Comparison of ENCODE assay signal across 22 mouse cellular contexts in the genomic region with DNA sequence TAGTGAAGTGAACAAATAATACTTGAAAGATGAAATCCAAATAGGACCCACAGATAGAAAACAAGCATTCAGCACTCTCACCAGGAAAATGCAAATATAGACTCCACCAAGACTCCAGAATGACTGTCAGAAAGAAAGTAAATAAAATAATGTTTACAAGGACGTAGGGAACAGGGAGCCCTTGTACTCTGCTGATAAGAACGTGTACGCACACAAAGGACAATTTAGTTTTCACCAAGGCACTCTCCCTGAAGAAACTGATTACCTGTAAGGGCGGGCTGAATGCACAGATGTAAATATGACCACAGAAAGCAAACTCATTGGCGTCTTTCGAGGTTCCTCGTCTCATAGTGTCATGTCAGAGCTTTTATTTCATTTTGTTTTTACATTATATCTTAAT. TPM values are rescaled to one million over a fixed set of nuclear protein-coding genes. Genes with fewer than 3 reads are reported as not detected.
A peak's percentile ranks its signal among the peaks of the same experiment; 100 is the strongest.
DNase-seq lines count a peak whose midpoint lies in the region; ATAC-seq and TF ChIP-seq lines count a peak whose summit lies in the region.
"Had no signal": no experiment of that assay in that cellular context is flagged by ENCODE, and none has a peak within 500 bp of the region (broad histone marks: within the 10 kb centered on the region; RNA-seq: fewer than 3 reads in every experiment).

No protein-coding gene starts in this region.

- no peak overlapping the region for H3K27ac ChIP-seq in lung, postnatal 0 days (ENCODE audit: low read length)
- no peak overlapping the region for H3K27ac ChIP-seq in intestine, embryonic 16.5 days (ENCODE audit: low read length)
- H3K27ac ChIP-seq in stomach, postnatal 0 days (replicated peaks) = no peak overlapping the region
- H3K27ac ChIP-seq: embryonic facial prominence, embryonic 15.5 days; forebrain, embryonic 10.5 days; gastrocnemius, adult 2 months; heart, embryonic 13.5 days had no signal

- H3K4me1 ChIP-seq in lung, postnatal 0 days (ENCODE audit: insufficient read depth, low read depth, low read length) = no peaks in the 10 kb centered on the region
- no peaks in the 10 kb centered on the region for H3K4me1 ChIP-seq in intestine, embryonic 16.5 days (ENCODE audit: control insufficient read depth, insufficient read depth, low read length)
- H3K4me1 ChIP-seq in stomach, postnatal 0 days (replicated peaks; ENCODE audit: control insufficient read depth, insufficient read depth) = no peaks in the 10 kb centered on the region; the same call in 1 of the 2 replicates
- H3K4me1 ChIP-seq: forebrain, embryonic 10.5 days; heart, embryonic 13.5 days had no signal

- TF ChIP-seq EP300 in lung, postnatal 0 days (IDR thresholded peaks at IDR 0.05) = peak; percentile 87
- TF ChIP-seq EP300 in stomach, postnatal 0 days (optimal IDR thresholded peaks at IDR 0.05) = no peak

- H3K9ac ChIP-seq in lung, postnatal 0 days (replicated peaks; ENCODE audit: low read depth) = no peak overlapping the region
- no peak overlapping the region for H3K9ac ChIP-seq in intestine, embryonic 16.5 days (ENCODE audit: low read depth, low read length)
- H3K9ac ChIP-seq in stomach, postnatal 0 days (ENCODE audit: low read length) = no peak overlapping the region
- H3K9ac ChIP-seq: embryonic facial prominence, embryonic 15.5 days; heart, embryonic 13.5 days had no signal

- H3K4me2 ChIP-seq in lung, postnatal 0 days (replicated peaks; ENCODE audit: low read depth, low read length) = no peak overlapping the region
- H3K4me2 ChIP-seq in intestine, embryonic 16.5 days (ENCODE audit: low read depth, low read length) = no peak overlapping the region
- H3K4me2 ChIP-seq in stomach, postnatal 0 days (replicated peaks; ENCODE audit: low read depth) = no peak overlapping the region
- H3K4me2 ChIP-seq: embryonic facial prominence, embryonic 15.5 days; heart, embryonic 13.5 days had no signal

- no peak overlapping the region for H3K4me3 ChIP-seq in lung, postnatal 0 days (ENCODE audit: low read depth, low read length)
- no peak overlapping the region for H3K4me3 ChIP-seq in intestine, embryonic 16.5 days (ENCODE audit: low read length)
- H3K4me3 ChIP-seq in stomach, postnatal 0 days (ENCODE audit: low read depth, low read length) = no peak overlapping the region
- H3K4me3 ChIP-seq: embryonic facial prominence, embryonic 15.5 days; erythroblast, embryonic 14.5 days; forebrain, embryonic 10.5 days; gastrocnemius, adult 2 months; heart, embryonic 13.5 days had no signal

- no peak for ATAC-seq in lung, postnatal 0 days
- ATAC-seq in intestine, embryonic 16.5 days = peak; percentile 80
- peak; percentile 92 for ATAC-seq in stomach, postnatal 0 days (ENCODE audit: low FRiP score, low TSS enrichment)
- ATAC-seq: CD4-positive, CD25-positive, alpha-beta regulatory T cell, adult 4 months; forebrain, embryonic 14.5 days had no signal

- DNase-seq in lung, postnatal 0 days (ENCODE audit: low spot score) = no peak
- DNase-seq in lung, postnatal 10 days = no peak
- peak; percentile 41 for DNase-seq in lung, postnatal 36 days
- DNase-seq in stomach, postnatal 0 days (ENCODE audit: low spot score) = peak; percentile 32
- DNase-seq in urinary bladder, postnatal 14 days (ENCODE audit: low spot score) = no peak
- DNase-seq in layer of hippocampus, adult 9-11 months = no peak
- DNase-seq: adrenal gland, adult 8-10 months; adrenal gland, postnatal 36 days; cerebellum, adult 2 months; cerebellum, postnatal 10 days; embryo, embryonic 11 days; gastrocnemius, adult 2 months; gastrocnemius, postnatal 25 days; heart, postnatal 36 days had no signal

- no peak for TF ChIP-seq CTCF in lung, postnatal 0 days (IDR thresholded peaks at IDR 0.05)
- TF ChIP-seq CTCF in stomach, postnatal 0 days (IDR thresholded peaks at IDR 0.05; ENCODE audit: low read depth) = no peak

- 39% methylated on average over 7 of the region's 7 CpGs for WGBS in lung, postnatal 0 days
- 47% methylated on average over 7 of the region's 7 CpGs for WGBS in intestine, embryonic 16.5 days
- WGBS in stomach, postnatal 0 days = 47% methylated on average over 7 of the region's 7 CpGs

- H3K36me3 ChIP-seq in lung, postnatal 0 days (ENCODE audit: insufficient read depth, low read length) = no peaks in the 10 kb centered on the region; the same call in 1 of the 2 replicates
- no peaks in the 10 kb centered on the region for H3K36me3 ChIP-seq in intestine, embryonic 16.5 days (ENCODE audit: control insufficient read depth, insufficient read depth, low read length)
- no peaks in the 10 kb centered on the region for H3K36me3 ChIP-seq in stomach, postnatal 0 days (ENCODE audit: control insufficient read depth, insufficient read depth, low read length)
- H3K36me3 ChIP-seq: embryonic facial prominence, embryonic 15.5 days; forebrain, embryonic 10.5 days; G1E; heart, embryonic 13.5 days had no signal

- H3K27me3 ChIP-seq in lung, postnatal 0 days (replicated peaks; ENCODE audit: insufficient read depth, low read length) = no peaks in the 10 kb centered on the region
- H3K27me3 ChIP-seq in intestine, embryonic 16.5 days (replicated peaks; ENCODE audit: control insufficient read depth, insufficient read depth, low read length) = no peaks in the 10 kb centered on the region
- H3K27me3 ChIP-seq in stomach, postnatal 0 days (ENCODE audit: control insufficient read depth, insufficient read depth, low read length) = no peaks in the 10 kb centered on the region
- H3K27me3 ChIP-seq: embryonic facial prominence, embryonic 15.5 days; heart, embryonic 13.5 days had no signal

- no peaks in the 10 kb centered on the region for H3K9me3 ChIP-seq in lung, postnatal 0 days (ENCODE audit: low read length)
- no peaks in the 10 kb centered on the region for H3K9me3 ChIP-seq in intestine, embryonic 16.5 days (ENCODE audit: control insufficient read depth, low read length)
- H3K9me3 ChIP-seq in stomach, postnatal 0 days (ENCODE audit: control insufficient read depth, low read length) = no peaks in the 10 kb centered on the region
- H3K9me3 ChIP-seq: embryonic facial prominence, embryonic 15.5 days; forebrain, embryonic 10.5 days; G1E; heart, embryonic 13.5 days had no signal

RNA-seq across cellular contexts. Expression of a gene that starts 10.2 kb away (rescaled TPM):
- polyA plus RNA-seq in lung, postnatal 0 days (2015; fragmentation: Nextera tagmentation; extraction: Ambion mirVana) = 216 and 320 TPM in 2 replicates
- 28.3 and 28.6 TPM in 2 replicates for polyA plus RNA-seq in intestine, embryonic 16.5 days (2015; fragmentation: Nextera tagmentation; extraction: Ambion mirVana)
- polyA plus RNA-seq in stomach, postnatal 0 days (2015; fragmentation: Nextera tagmentation; extraction: Ambion mirVana) = 158 and 174 TPM in 2 replicates
- polyA plus RNA-seq: G1E had no signal

Comparison
In these comparisons a context has a peak if more than half of its experiments do, and no peak if none do; other contexts are left out.
1. DNase-seq: peak in lung, postnatal 36 days (single experiment) and stomach, postnatal 0 days (single experiment); none in lung, postnatal 0 days (single experiment), lung, postnatal 10 days (single experiment), urinary bladder, postnatal 14 days (single experiment) and layer of hippocampus, adult 9-11 months (single experiment).